Mouse (Mus musculus) hindbrain, embryonic 11.5 days (tissue): ENCODE results near the gene Ddx43. TPM values are rescaled to one million over a fixed set of nuclear protein-coding genes. Genes with fewer than 3 reads are reported as not detected.
A peak's percentile ranks its signal among the peaks of the same experiment; 100 is the strongest.
"Not testable (repeated sequence)": the region's sequence is repeated elsewhere in the genome, so short reads cannot be mapped to it uniquely, and the experiment has no call there.

ENCODE experiments used
- ATAC-seq: fragments of 200-750 bp; cut with Nextera tagmentation; 2 replicates; pipeline ENCODE4 v1.8.0; 2017; ENCODE audit warnings: mild to moderate bottlenecking, moderate TSS enrichment, moderate library complexity; ENCODE audit not compliant: low FRiP score
- DNase-seq: peaks from one replicate; pipeline ENCODE4 v3.0.0-alpha.2; 2015; ENCODE audit warnings: low spot score
- H3K27ac ChIP-seq: fragments of 300-500 bp; sonication (generic); 2 replicates; pipeline ENCODE4 v1.5.1; 2014; ENCODE audit warnings: mild to moderate bottlenecking, low read depth, low read length
- H3K27me3 ChIP-seq: fragments of 300-500 bp; sonication (generic); 2 replicates; pipeline ENCODE4 v1.6.1; 2014; ENCODE audit warnings: mild to moderate bottlenecking, low read length, moderate library complexity, mixed read lengths; ENCODE audit not compliant: control insufficient read depth, insufficient read depth
- H3K36me3 ChIP-seq: fragments of 300-500 bp; sonication (generic); 2 replicates; pipeline ENCODE4 v1.6.1; 2014; ENCODE audit warnings: mild to moderate bottlenecking, low read length, moderate library complexity, mixed read lengths; ENCODE audit not compliant: control insufficient read depth, insufficient read depth
- H3K4me1 ChIP-seq: fragments of 300-500 bp; sonication (generic); replicated peaks from 2 replicates; pipeline ENCODE4 v1.6.1; 2014; ENCODE audit warnings: low read length, mixed read lengths; ENCODE audit not compliant: control insufficient read depth, insufficient read depth
- H3K4me2 ChIP-seq: fragments of 300-500 bp; sonication (generic); replicated peaks from 2 replicates; pipeline ENCODE4 v1.6.1; 2014; ENCODE audit warnings: mild to moderate bottlenecking, low read depth, low read length
- H3K4me3 ChIP-seq: fragments of 300-500 bp; sonication (generic); 2 replicates; pipeline ENCODE4 v1.5.1; 2014; ENCODE audit warnings: low read depth, low read length
- H3K9ac ChIP-seq: fragments of 300-500 bp; sonication (generic); 2 replicates; pipeline ENCODE4 v1.6.1; 2014; ENCODE audit warnings: low read depth, low read length
- H3K9me3 ChIP-seq: fragments of 300-500 bp; sonication (generic); 2 replicates; pipeline ENCODE4 v1.6.1; 2016; ENCODE audit warnings: low read length; ENCODE audit not compliant: control insufficient read depth
- WGBS: fragments of 180-500 bp; shearing (Covaris S2); extraction: QIAGEN DNeasy Blood & Tissue Kit; methylation state at CpG from one replicate; pipeline ENCODE4 v1.1.7; 2014; 5-methylcytosine and 5-hydroxymethylcytosine counted together
- polyA plus RNA-seq: library from polyadenylated mRNA; unstranded; fragments of >200 nt; fragmentation: Nextera tagmentation; extraction: Ambion mirVana; gene quantifications from 2 replicates; pipeline ENCODE4 v1.2.1, GENCODE M21; 2014

The Ddx43 gene
- polyA plus RNA-seq, 1 experiment from 2014 or later, result 0.14 TPM

DNA sequence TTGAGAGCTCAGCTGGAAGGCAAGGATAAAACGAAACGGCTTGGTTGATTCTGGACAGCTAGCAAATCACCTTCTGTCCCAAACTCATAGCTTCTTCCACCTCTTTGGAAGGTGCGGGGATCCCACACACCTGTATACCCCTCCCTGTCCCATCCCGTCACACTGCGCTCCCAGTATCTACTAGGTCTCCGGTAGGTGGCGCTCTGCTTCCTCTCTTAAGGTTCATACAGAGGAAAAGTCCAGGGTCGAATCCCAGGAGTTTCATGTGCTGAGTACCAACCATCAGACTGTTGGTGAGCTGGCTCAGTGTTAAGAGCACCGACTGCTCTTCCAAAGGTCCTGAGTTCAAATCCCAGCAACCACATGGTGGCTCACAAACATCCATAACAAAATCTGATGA is 37.5 kb upstream of the Ddx43 start:
- Histone ChIP-seq H3K27me3 (no peaks in the 10 kb centered on the region), H3K9me3 (no peaks in the 10 kb centered on the region), H3K27ac (no peak overlapping the region), H3K36me3 (no peaks in the 10 kb centered on the region), H3K4me2 (no peak overlapping the region), H3K9ac (no peak overlapping the region), H3K4me1 (no peaks in the 10 kb centered on the region), H3K4me3 (no peak overlapping the region)
- 19% methylated on average over 9 of the region's 9 CpGs for WGBS
- ATAC-seq (peak; percentile 66), DNase-seq (peak; percentile 78)

DNA sequence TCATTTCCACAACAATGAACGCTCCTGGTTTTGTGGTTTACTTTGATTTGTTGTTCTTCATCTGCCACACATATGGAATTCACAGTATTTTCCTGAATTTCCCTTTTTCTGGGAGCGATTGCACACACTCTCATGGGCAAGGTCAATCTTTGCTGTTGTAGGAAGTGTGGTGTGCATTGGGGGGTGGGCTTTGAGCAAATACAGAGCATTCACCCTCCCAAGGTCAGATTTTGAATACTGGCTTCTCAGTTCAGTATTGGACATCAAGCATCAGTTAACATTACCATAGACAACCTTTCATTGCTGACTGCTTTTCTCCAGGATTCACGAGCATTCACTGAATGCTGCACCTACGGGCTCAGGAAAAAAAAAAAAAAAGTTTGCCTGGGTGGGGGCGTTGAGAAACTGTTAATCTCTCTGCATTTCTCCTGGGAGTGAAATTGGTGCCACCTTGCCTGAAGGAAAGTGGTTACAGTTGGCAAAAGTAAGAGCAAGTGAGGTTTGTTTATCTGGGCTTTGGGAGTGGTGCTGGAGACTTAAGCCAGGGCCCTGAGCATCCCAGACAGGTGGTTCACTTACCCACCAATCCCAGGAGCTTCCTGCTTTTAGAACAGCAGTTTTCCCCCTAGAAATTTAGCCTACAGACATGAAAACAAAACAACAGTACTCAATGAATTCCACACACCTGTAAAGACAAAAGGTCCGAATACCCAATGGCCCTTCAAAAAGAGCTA is 35.7 kb upstream of the Ddx43 start:
- no peaks in the 10 kb centered on the region for H3K4me1 ChIP-seq
- no peak for DNase-seq
- 84% methylated on average over 6 of the region's 6 CpGs for WGBS

DNA sequence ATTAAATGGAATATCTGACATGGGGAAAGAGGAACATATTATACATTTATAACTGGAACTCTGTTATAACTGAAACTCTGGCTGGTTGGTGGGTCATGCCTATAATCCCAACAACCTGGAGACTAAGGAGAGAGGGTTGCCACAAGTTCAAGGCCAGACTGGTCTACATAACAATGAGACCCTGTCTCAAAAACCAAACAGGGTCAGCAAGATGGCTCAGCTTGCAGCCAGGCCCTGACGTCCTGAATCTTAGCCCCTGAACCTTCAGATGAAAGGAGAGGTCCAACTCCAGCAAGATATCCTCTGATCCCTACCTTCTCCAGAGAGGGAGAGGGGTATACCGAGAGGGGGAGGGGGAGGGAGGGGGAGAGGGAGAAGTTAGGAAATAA is 35.1 kb upstream of the Ddx43 start:
- no peak overlapping the region for H3K9ac ChIP-seq
- DNase-seq (no peak), ATAC-seq (no peak)
- H3K4me2 ChIP-seq, result no peak overlapping the region
- H3K4me3 ChIP-seq, result no peak overlapping the region
- H3K36me3 ChIP-seq, result no peaks in the 10 kb centered on the region
- H3K27ac ChIP-seq, result no peak overlapping the region
- 33% methylated on average over 2 of the region's 2 CpGs for WGBS
- H3K9me3 ChIP-seq, result no peaks in the 10 kb centered on the region
- no peaks in the 10 kb centered on the region for H3K4me1 ChIP-seq
- H3K27me3 ChIP-seq, result no peaks in the 10 kb centered on the region

More for the DNA sequence above, 35.7 kb upstream of the Ddx43 start:
- Histone ChIP-seq H3K27ac (no peak overlapping the region), H3K27me3 (no peaks in the 10 kb centered on the region), H3K4me2 (no peak overlapping the region), H3K9ac (no peak overlapping the region), H3K9me3 (no peaks in the 10 kb centered on the region), H3K4me3 (no peak overlapping the region), H3K36me3 (no peaks in the 10 kb centered on the region)
- no peak for ATAC-seq

DNA sequence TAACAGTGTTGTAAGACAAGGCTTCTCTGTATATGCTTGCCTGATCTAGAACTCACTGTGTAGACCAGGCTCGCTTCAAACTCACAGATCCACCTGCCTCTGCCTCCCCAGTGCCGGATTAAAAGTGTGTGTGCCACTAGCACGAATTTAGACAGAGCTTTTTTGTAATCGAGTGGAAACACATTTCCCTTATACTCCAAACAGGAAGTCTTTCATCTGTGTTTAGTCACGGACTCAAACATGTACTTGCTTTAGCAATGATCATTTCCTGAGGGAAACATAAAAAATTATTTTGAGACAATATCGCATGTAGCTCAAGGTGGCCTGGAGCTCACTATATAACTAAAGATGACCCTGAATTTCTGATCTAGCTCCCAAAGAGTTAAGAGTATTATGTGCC is 32.2 kb upstream of the Ddx43 start:
- Histone ChIP-seq H3K4me1 (no peaks in the 10 kb centered on the region), H3K4me3 (no peak overlapping the region), H3K36me3 (no peaks in the 10 kb centered on the region), H3K9me3 (no peaks in the 10 kb centered on the region), H3K4me2 (no peak overlapping the region), H3K27ac (no peak overlapping the region), H3K9ac (no peak overlapping the region), H3K27me3 (no peaks in the 10 kb centered on the region; the same call in 1 of the 2 replicates)
- DNase-seq (no peak), ATAC-seq (no peak)
- WGBS, result 72% methylated on average over 6 of the region's 6 CpGs

DNA sequence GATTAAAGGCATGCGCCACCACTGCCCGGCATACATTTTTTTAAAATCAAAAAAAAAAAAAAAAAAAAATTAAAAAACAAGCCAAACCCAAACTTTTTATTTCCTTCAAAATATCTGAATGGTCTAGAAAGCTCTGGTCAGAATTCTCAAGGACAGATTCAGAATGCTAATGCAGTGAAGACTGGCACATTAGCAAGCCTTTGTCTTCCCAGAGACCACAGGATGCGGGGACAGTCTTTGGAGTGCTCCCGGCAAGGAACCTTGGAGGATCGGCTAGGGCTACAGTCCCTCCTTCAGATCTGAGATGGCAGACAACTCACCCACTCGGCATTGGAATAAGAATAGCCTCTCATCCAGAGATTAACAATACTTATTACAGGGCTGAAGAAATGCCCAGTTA is 30.9 kb upstream of the Ddx43 start:
- no peak overlapping the region for H3K9ac ChIP-seq
- H3K9me3 ChIP-seq, result no peaks in the 10 kb centered on the region
- H3K27ac ChIP-seq, result no peak overlapping the region
- H3K4me3 ChIP-seq, result no peak overlapping the region
- H3K4me1 ChIP-seq, result no peaks in the 10 kb centered on the region
- ATAC-seq (no peak), DNase-seq (no peak)
- 88% methylated on average over 6 of the region's 6 CpGs for WGBS
- H3K4me2 ChIP-seq, result no peak overlapping the region
- H3K36me3 ChIP-seq, result no peaks in the 10 kb centered on the region
- no peaks in the 10 kb centered on the region; the same call in 1 of the 2 replicates for H3K27me3 ChIP-seq

DNA sequence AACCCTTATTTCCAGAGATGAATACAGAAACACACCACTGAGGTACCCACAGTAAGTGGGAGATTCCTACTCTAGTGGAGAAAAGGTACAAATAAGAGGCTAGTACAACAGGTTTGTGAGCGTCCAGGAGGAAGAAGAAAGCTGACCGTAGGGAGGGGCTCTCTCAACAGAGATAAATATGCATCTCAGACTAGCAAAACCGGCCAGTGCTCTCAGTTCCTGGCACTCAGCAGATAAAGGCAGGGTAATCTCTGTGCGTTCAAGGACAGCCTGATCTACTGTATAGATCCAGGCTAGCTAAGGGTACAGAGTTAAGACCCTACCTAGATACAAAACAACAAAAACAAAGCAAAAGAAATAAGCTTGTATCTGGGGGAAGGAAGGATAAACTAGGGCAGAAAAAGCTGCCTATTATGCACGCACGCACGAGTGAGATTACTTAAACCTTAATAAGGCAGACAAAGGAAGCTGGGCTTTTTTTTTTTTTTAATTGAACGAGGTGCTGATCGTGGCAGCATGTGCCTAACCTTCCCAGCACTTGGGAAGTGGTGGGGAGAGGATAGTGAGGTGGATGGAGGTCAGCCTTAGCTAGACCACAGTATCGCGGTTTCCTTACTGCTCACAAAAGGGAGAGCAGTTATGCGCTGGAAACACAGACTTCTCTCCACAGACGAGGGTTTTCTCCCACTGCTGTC is 29.6 kb upstream of the Ddx43 start:
- Histone ChIP-seq H3K4me3 (no peak overlapping the region), H3K36me3 (no peaks in the 10 kb centered on the region), H3K4me2 (no peak overlapping the region), H3K4me1 (no peaks in the 10 kb centered on the region), H3K9me3 (no peaks in the 10 kb centered on the region), H3K9ac (no peak overlapping the region), H3K27me3 (no peaks in the 10 kb centered on the region; the same call in 1 of the 2 replicates), H3K27ac (no peak overlapping the region)
- 80% methylated on average over 12 of the region's 13 CpGs for WGBS
- ATAC-seq (no peak), DNase-seq (no peak)

DNA sequence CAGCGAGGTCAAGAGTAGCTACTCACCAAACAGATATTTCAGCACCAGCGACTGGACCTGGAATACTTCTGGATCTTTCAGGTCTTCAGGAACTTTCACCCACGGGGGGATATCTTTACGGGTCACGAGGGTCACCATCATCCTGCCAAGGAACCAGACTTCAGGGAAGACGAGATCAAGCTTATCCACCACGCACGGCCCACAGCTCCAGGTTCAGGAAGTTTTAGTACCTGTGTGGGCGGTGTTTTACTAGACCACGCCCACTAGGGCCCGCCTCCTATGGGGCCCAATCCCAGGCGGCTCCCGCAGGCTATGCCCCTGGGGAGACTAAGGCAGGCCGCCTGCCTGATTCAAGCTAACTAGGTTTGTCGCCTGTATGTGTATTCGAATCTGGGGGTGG is 27.6 kb upstream of the Ddx43 start, which contains the start of gene Dppa5a:
Gene Dppa5a, minus strand, starts transcription at position 219 of the 400 bp plus-strand sequence.
- H3K36me3 ChIP-seq, H3K9me3 ChIP-seq, H3K27ac ChIP-seq, H3K4me2 ChIP-seq, H3K27me3 ChIP-seq, DNase-seq, H3K4me3 ChIP-seq, H3K9ac ChIP-seq, H3K4me1 ChIP-seq, ATAC-seq: not testable (repeated sequence)
- 95% methylated on average over 16 of the region's 16 CpGs for WGBS

DNA sequence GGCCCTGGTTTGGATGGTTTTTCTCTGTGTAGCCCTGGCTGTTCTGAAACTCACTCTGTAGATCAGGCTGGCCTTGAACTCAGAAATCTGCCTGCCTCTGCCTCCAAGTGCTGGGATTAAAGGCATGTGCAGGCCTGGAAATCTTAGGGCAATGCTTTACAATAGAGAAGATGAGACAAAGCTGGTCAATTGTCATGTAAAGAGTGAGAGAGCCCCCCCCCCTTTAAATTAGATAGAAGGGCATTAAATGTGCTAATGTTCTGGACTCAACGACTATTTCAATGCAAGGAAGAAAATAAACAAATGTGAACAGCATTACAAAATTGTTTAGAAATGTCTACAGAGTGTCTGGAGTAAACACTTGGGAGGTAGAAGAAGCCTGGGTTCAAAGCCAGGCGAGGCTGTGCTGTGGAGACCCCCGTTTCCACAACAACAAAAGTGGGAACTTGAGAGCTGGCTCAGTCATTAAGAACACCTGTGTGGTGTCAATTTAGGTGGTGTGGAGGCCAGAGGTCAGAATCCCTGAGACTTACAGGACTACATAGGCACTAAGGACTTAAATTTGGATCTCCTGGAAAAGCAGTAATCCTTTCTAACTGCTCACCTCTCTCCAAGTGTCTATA is 26.8 kb upstream of the Ddx43 start:
- Histone ChIP-seq H3K9ac (no peak overlapping the region), H3K4me3 (no peak overlapping the region)

More for the DNA sequence above, 26.8 kb upstream of the Ddx43 start:
- DNase-seq, result no peak
- Histone ChIP-seq H3K4me2 (no peak overlapping the region), H3K9me3 (no peaks in the 10 kb centered on the region), H3K27me3 (no peaks in the 10 kb centered on the region; the same call in 1 of the 2 replicates), H3K36me3 (no peaks in the 10 kb centered on the region), H3K4me1 (no peaks in the 10 kb centered on the region), H3K27ac (no peak overlapping the region)
- WGBS, result 86% methylated on average over 3 of the region's 3 CpGs
- ATAC-seq, result no peak
